Mouse (Mus musculus): ENCODE measurements around the gene Nos1ap.
A peak's percentile ranks its signal among the peaks of the same experiment; 100 is the strongest.

Nos1ap gene

DNA sequence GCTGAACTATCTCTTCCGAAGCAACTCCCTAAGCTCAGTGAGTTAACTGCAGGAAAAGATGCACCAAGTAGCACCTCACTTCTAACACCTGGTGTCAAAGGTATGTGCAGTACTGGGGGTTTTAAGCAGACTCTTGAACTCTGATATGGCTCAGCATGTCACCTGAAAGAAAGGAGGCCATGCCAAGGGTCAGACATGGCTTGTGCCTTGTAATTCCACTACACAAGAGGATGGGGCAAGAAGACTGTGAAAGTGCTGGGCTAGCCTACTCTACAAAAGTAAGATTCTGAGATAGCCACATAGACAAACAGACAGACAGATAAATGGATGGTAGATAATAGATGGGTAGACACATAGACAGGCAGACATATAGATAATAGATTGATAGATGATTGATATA is 87.7 kb downstream of the Nos1ap start:
- DNase-seq (ENCODE audit: low spot score) = no peak

DNA sequence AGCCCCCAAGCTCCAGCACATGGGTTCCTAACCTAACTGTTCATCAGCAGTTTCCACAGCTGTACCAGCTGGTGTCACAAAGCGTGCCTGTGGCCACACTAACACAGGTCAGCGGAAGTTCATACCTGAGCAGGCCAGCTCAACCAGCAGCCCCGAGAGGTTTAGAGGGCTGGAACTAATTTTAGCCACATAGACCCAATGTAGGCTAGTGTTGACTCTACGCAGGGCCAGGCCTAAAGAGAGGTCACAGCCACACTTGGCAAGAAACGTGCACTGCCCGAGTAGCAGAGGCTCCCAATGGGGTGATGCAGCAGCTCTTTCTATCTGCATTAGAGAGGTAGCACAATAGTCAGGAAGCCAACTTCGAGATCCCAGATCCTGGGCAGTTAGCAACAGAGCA is 88.1 kb downstream of the Nos1ap start:
- no peak for DNase-seq (ENCODE audit: low spot score)

DNA sequence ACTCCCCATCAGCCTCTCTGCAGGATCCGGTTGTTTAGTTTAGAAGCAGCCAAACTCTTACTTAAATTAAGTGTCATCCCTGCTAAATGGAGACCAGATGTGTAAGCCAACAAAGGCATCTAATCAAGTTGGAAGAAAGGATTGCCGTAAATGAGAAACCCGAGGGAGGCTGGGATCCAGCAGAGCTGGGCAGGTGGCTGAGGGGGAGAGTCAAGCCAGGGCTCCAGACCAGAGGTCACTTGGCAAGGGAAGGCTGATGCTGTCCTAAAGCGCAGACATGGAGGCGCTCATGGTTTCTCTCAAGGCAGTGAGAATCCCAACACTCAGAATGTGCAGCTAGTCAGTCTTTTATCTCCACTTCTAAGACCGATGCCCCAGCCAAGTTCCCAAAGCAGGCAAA is 89.8 kb downstream of the Nos1ap start:
- no peak for DNase-seq (ENCODE audit: low spot score)

- DNase-seq (ENCODE audit: low spot score) = no peak
Measured at GRCm38 (mm10) chr1:170499466-170499865, 90.2 kb downstream of the Nos1ap start.

GRCm38 (mm10) chr1:170498645-170499044 is 91.0 kb downstream of the Nos1ap start:
- no peak for DNase-seq (ENCODE audit: low spot score)

GRCm38 (mm10) chr1:170496221-170496620 is 93.4 kb downstream of the Nos1ap start:
- no peak for DNase-seq (ENCODE audit: low spot score)

GRCm38 (mm10) chr1:170495538-170496183 is 94.0 kb downstream of the Nos1ap start:
- DNase-seq (ENCODE audit: low spot score) = no peak

DNA sequence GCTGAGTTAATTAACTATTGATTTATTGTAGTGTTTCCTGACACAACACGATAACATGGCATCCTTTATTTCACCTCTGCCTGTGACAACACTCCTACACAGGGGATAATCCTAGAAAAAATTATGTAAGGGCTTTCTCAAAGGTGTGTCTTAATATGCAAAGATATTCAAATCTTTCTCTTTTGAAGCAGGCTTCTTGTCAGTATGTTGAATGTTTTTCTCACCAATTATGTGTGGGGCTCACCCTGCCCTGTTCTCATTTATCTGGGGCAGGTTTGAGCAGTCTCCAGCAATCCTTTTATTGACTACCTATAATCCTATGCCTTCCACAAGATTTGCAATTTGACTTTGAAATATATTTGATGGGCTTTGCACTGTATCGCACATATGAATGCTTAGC is 97.1 kb downstream of the Nos1ap start:
- no peak for DNase-seq (ENCODE audit: low spot score)

- no peak for DNase-seq (ENCODE audit: low spot score)
Measured at GRCm38 (mm10) chr1:170492027-170492426, 97.6 kb downstream of the Nos1ap start.

DNA sequence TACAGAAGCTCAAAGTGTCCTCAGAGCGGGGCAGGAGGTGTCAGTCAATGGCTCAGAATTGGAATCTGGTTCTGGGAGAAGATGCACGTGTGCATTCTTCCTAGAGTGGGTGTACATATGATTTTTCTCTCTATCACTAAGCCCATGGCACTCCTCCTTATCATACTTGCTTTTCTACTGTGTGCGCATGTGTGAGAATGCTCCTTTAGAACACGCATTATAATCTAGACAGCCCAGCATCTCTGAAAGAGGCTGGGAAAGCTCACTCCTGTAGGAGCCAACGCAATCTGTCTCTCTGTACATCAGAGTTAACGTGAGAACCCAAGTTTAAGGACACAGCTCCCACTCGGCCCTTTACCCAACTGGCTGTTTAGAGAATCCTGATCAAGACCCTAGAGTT is 99.7 kb downstream of the Nos1ap start:
- no peak for DNase-seq (ENCODE audit: low spot score)

- DNase-seq (ENCODE audit: low spot score) = peak; percentile 40
Measured at GRCm38 (mm10) chr1:170489450-170489849, 100.2 kb downstream of the Nos1ap start.

GRCm38 (mm10) chr1:170485119-170485518 is 104.5 kb downstream of the Nos1ap start:
- no peak for DNase-seq (ENCODE audit: low spot score)

DNA sequence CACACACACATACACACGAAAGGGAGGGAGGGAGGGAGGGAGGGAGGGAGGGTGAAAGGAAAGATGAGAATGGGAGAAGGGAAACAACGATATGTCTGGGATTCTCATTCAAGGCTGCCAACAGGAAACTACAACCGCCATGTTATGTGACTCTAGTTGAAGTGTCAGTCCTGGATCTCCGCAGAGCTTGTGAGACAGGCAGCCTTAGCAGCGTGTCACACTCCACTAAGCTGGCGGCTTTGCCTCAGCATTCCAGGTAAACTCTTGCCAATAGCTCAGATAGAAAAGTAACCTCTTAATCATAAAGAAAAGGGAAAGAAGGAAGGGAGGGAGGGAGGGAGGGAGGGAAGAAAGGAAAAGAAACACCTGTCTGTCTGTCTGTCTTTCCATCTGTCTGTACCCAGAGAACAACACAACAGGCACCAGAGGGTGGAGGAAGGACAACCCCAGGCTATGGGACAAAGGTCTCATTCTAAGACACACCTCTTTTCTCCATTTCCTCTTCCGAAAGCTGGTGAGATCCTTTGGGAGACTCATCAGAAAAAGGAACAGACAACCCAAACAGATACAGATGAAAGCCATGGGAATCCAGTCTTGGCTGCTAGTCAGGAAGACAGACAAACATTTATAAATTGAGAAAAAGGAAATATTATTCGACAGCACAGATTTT is 107.3 kb downstream of the Nos1ap start:
- no peak for DNase-seq (ENCODE audit: low spot score)

DNA sequence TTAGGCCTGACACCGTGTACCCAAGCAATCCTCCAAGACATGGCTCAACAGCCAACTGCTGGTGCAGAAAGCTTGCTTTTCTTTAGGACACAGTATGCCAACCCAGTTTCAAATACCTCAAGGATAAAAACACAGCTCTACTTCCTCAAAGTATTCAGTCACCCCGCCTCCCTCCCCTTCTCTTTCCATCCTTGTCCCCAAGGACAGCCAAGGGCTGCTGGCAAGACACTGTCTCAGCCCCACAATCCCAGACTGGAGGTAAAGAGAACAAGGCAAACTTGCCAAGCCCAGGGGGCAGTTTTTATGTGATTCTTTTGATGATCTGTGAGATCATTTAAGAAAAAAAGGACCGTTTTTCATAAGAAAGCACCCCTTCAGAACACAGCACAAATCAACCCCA is 108.6 kb downstream of the Nos1ap start:
- no peak for DNase-seq (ENCODE audit: low spot score)

- no peak for DNase-seq (ENCODE audit: low spot score)
Measured at GRCm38 (mm10) chr1:170479458-170479798, 110.2 kb downstream of the Nos1ap start.

GRCm38 (mm10) chr1:170478791-170479457 is 110.7 kb downstream of the Nos1ap start:
- no peak for DNase-seq (ENCODE audit: low spot score)

GRCm38 (mm10) chr1:170477636-170478600 is 111.7 kb downstream of the Nos1ap start:
- no peak for DNase-seq (ENCODE audit: low spot score)

GRCm38 (mm10) chr1:170473460-170473859 is 116.2 kb downstream of the Nos1ap start:
- DNase-seq (ENCODE audit: low spot score) = no peak

DNA sequence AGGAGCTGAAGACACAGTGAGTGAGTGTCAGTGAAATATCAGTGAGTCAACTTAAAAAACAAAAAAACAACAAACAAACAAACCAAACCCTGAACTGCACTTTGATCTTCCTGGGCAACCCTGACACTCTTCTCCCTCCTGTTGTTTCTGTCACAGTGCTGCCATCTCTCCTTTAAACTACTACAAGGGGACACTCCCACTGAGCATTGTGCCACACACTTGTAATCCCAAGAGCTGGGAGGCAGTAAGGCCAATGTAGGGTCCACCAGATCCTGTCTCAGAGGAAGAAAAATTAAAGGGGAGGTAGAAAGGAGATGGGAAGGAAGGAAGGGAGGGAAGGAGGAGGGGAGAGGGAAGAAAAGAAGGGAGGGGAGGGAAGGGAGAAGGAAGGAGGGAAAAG is 116.8 kb downstream of the Nos1ap start:
- no peak for DNase-seq (ENCODE audit: low spot score)

DNA sequence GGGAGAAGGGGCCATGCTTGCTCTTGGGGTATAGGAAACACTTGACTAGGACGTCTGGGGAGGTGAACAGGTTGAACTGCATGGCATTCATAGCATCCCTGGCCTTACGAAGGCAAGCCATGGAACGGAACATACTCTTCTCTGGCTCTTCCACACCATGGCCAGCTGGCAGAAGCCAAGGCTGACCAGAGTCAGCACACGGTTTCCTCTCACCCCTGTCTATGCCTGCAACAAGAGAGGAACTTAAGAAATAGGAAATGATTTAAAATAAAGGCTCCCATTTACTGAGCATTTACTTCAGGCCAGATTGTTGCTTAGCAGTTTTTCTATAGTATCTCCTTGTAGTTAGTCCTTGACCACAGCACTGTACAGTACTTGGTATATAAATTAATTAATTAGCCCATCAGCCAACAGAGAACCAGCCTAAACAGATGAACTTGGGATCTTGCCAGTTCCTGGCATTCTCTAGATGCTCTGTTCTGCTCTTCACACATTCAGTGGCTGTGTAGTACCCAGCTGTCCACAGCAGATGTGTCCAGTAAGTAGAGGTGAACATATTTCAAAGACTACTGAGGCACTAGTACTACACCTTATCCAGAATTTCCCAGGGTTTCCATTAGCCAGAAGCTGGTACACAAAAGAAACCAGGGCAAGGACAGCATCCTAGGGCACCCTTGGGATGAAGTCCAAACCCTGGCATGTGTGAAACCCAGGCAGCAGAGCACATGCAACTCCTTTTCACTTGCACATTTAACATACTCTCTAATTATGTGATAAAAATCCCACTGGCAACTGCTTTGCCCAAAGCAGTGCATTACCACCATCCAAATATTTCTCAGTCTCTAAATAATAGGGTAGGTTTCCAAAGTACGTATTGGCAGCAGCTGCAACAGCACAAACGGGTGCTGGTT is 123.3 kb downstream of the Nos1ap start:
- no peak for DNase-seq (ENCODE audit: low spot score)

DNA sequence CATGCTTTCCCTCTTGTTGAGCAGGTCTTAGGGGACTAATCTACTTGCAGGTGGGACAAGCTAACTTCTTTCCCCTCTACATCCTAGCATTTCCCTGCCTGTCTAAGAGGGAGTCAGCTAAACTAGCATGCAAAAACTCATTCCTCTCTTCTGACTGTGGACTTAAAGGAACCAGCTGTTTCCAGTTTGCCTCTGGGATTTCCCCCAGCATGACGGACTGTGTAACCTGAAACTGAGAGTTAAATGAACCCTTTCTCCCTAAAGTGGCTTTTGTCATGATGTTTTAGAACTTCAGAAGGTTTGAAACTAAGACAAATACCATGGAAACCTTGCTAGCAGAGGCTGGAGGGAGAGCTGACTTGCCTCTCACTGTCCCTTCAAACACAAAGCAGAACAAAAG is 127.5 kb downstream of the Nos1ap start:
- no peak for DNase-seq (ENCODE audit: low spot score)
